8 mouse cellular contexts compared by ENCODE assay signal in the genomic region with DNA sequence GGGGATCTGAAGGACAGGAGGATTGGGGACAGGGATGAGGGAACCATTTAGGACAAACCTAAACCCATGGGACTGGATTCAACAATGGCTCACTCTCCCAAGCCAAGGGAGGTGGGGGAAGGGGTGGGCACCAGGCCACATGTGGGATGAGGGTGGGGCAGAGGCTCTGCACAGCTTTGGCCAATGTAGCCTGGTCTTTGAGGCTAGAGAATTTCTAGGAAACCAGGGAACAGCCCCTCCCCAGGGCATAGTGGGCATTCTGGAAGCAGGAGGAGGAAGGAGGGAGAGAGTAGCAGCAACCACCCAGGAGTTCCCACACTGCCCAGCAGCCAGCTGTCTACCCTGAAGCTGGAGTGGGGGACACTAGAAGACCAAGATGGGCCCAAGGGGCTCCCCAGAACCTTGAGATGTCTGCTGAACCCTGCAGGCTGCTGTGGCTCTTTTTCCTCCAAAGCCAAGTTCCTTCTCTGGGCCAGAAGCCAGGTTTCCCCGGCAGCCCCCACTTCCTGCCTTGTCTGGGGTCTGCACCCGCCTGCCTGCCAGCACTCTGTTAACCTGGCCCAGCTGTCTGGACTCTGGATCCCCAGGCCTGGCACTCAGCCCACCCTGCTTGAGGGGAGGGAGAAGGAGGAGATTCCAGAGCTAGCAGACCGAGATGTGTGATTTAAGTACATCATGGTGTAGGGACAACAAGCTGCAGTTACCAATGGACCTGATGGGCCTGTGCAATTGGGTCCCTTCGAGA. TPM values are rescaled to one million over a fixed set of nuclear protein-coding genes. Genes with fewer than 3 reads are reported as not detected.
A peak's percentile ranks its signal among the peaks of the same experiment; 100 is the strongest.
DNase-seq lines count a peak whose midpoint lies in the region; ATAC-seq lines count a peak whose summit lies in the region.

No protein-coding gene starts in this region.

- intact Hi-C loops in heart, postnatal 10 days (cut with DNase I) = no loop called here

- peaks cover 51% of the 10 kb centered on the region for H3K4me1 ChIP-seq in forebrain, embryonic 10.5 days
- H3K4me1 ChIP-seq in midbrain, embryonic 13.5 days (replicated peaks) = peaks cover 50% of the 10 kb centered on the region

- no peak overlapping the region for H3K4me3 ChIP-seq in forebrain, embryonic 10.5 days
- no peak overlapping the region for H3K4me3 ChIP-seq in midbrain, embryonic 13.5 days (replicated peaks)

- 53% methylated on average over 4 of the region's 4 CpGs for WGBS in forebrain, embryonic 10.5 days
- 56% methylated on average over 4 of the region's 4 CpGs for WGBS in midbrain, embryonic 13.5 days

- no peak overlapping the region for H3K4me2 ChIP-seq in midbrain, embryonic 13.5 days (replicated peaks)

- H3K27me3 ChIP-seq in forebrain, embryonic 10.5 days (ENCODE audit: poor library complexity, severe bottlenecking) = peaks cover 36% of the 10 kb centered on the region
- no peaks in the 10 kb centered on the region for H3K27me3 ChIP-seq in midbrain, embryonic 13.5 days

- no peak overlapping the region for H3K9ac ChIP-seq in midbrain, embryonic 13.5 days (replicated peaks)

- DNase-seq in right cerebral cortex, postnatal 10 days (ENCODE audit: low spot score in 2 of 2) = peak; percentile 89 to 90
- DNase-seq in right cerebral cortex, adult 2 months (ENCODE audit: low spot score in 2 of 2) = no peak
- no peak for DNase-seq in forebrain, embryonic 10.5 days (ENCODE audit: extremely low spot score, low spot score)
- DNase-seq in heart, postnatal 10 days = peak; percentile 88 to 92
- DNase-seq in kidney, postnatal 14 days = peak; percentile 94
- no peak for DNase-seq in layer of hippocampus, postnatal 36 days
- DNase-seq in thymus, postnatal 36 days = no peak

- no peaks in the 10 kb centered on the region for H3K9me3 ChIP-seq in forebrain, embryonic 10.5 days
- H3K9me3 ChIP-seq in midbrain, embryonic 13.5 days = no peaks in the 10 kb centered on the region

- peak; percentile 79 for ATAC-seq in midbrain, embryonic 13.5 days

- peaks cover 96% of the 10 kb centered on the region for H3K36me3 ChIP-seq in forebrain, embryonic 10.5 days (replicated peaks)
- H3K36me3 ChIP-seq in midbrain, embryonic 13.5 days = peaks cover 58% of the 10 kb centered on the region

- H3K27ac ChIP-seq in forebrain, embryonic 10.5 days = peak overlapping the region; percentile 22
- peak overlapping the region; percentile 80 for H3K27ac ChIP-seq in midbrain, embryonic 13.5 days

RNA-seq across cellular contexts. Expression of gene Abcc3, which starts 35.5 kb away (rescaled TPM):
- polyA plus RNA-seq in forebrain, embryonic 10.5 days (2016; fragmentation: Nextera tagmentation; extraction: Ambion mirVana) = 0.12 and 0.22 TPM in 2 replicates
- 1 to 10 TPM; 2.8 TPM for total RNA-seq in heart, postnatal 10 days (2021)
- 0.46 and 0.90 TPM in 2 replicates for polyA plus RNA-seq in midbrain, embryonic 13.5 days (2015; fragmentation: Nextera tagmentation; extraction: Ambion mirVana)
- total RNA-seq in layer of hippocampus, postnatal 36 days (2021) = 1 to 10 TPM; 2.2 to 2.9 TPM

RNA-seq across cellular contexts. Expression of gene Cacna1g, which starts 45.7 kb away (rescaled TPM):
- polyA plus RNA-seq in forebrain, embryonic 10.5 days (2016; fragmentation: Nextera tagmentation; extraction: Ambion mirVana) = 7.0 and 8.3 TPM in 2 replicates
- 10 to 100 TPM; 33.4 to 41.3 TPM for total RNA-seq in heart, postnatal 10 days (2021)
- 10.5 and 12.4 TPM in 2 replicates for polyA plus RNA-seq in midbrain, embryonic 13.5 days (2015; fragmentation: Nextera tagmentation; extraction: Ambion mirVana)
- total RNA-seq in layer of hippocampus, postnatal 36 days (2021) = 10 to 100 TPM; 65.7 to 81.0 TPM

RNA-seq across cellular contexts. Expression of gene Spata20, which starts 57.7 kb away (rescaled TPM):
- not detected in 2 replicates for polyA plus RNA-seq in forebrain, embryonic 10.5 days (2016; fragmentation: Nextera tagmentation; extraction: Ambion mirVana)
- 1 to 10 TPM in 1 of 2 experiments, under 1 TPM in 1; 0.31 to 1.2 TPM for total RNA-seq in heart, postnatal 10 days (2021)
- 0.10 TPM in 1 of 2 replicates, not detected in the other for polyA plus RNA-seq in midbrain, embryonic 13.5 days (2015; fragmentation: Nextera tagmentation; extraction: Ambion mirVana)
- total RNA-seq in layer of hippocampus, postnatal 36 days (2021) = under 1 TPM in 1 of 2 experiments, not detected in 1; 0.45 TPM

Comparison
In these comparisons a context has a peak if more than half of its experiments do, and no peak if none do; other contexts are left out.
1. DNase-seq: peak in right cerebral cortex, postnatal 10 days (2 of 2), heart, postnatal 10 days (2 of 2) and kidney, postnatal 14 days (single experiment); none in right cerebral cortex, adult 2 months (0 of 2), forebrain, embryonic 10.5 days (single experiment), layer of hippocampus, postnatal 36 days (0 of 2) and thymus, postnatal 36 days (0 of 2).